Mouse (Mus musculus) midbrain, embryonic 14.5 days (tissue): ENCODE results near the gene Rbks. TPM values are rescaled to one million over a fixed set of nuclear protein-coding genes. Genes with fewer than 3 reads are reported as not detected.

ENCODE experiments used
- ATAC-seq: fragments of 200-750 bp; cut with Nextera tagmentation; 2 replicates; pipeline ENCODE4 v1.8.0; 2017; ENCODE audit warnings: moderate number of reproducible peaks, moderate library complexity; ENCODE audit not compliant: low FRiP score, low TSS enrichment
- DNase-seq: peaks from one replicate; pipeline ENCODE4 v3.0.0-alpha.2; 2015
- H3K27ac ChIP-seq: fragments of 300-500 bp; sonication (generic); replicated peaks from 2 replicates; pipeline ENCODE4 v1.5.1; 2014; ENCODE audit warnings: mild to moderate bottlenecking, low read depth, low read length, moderate library complexity
- H3K27me3 ChIP-seq: fragments of 300-500 bp; sonication (generic); 2 replicates; pipeline ENCODE4 v1.6.1; 2014; ENCODE audit warnings: low read length, control low read depth, mixed read lengths; ENCODE audit not compliant: control insufficient read depth, insufficient read depth
- H3K36me3 ChIP-seq: fragments of 300-500 bp; sonication (generic); 2 replicates; pipeline ENCODE4 v1.6.1; 2014; ENCODE audit warnings: low read length, control low read depth; ENCODE audit not compliant: control insufficient read depth, insufficient read depth
- H3K4me1 ChIP-seq: fragments of 300-500 bp; sonication (generic); 2 replicates; pipeline ENCODE4 v1.6.1; 2014; ENCODE audit warnings: mild to moderate bottlenecking, antibody characterized with exemption, low read length, control low read depth; ENCODE audit not compliant: control insufficient read depth, insufficient read depth
- H3K4me2 ChIP-seq: fragments of 300-500 bp; sonication (generic); 2 replicates; pipeline ENCODE4 v1.6.1; 2014; ENCODE audit warnings: mild to moderate bottlenecking, low read length, moderate library complexity
- H3K4me3 ChIP-seq: fragments of 300-500 bp; sonication (generic); replicated peaks from 2 replicates; pipeline ENCODE4 v1.5.1; 2014; ENCODE audit warnings: low read depth, low read length
- H3K9ac ChIP-seq: fragments of 300-500 bp; sonication (generic); replicated peaks from 2 replicates; pipeline ENCODE4 v1.6.1; 2014; ENCODE audit warnings: mild to moderate bottlenecking, low read length, moderate library complexity
- H3K9me3 ChIP-seq: fragments of 300-500 bp; sonication (generic); 2 replicates; pipeline ENCODE4 v1.6.1; 2016; ENCODE audit warnings: low read length, control low read depth, mixed read lengths; ENCODE audit not compliant: control insufficient read depth
- WGBS: fragments of 180-500 bp; shearing (Covaris S2); extraction: QIAGEN DNeasy Blood & Tissue Kit; methylation state at CpG from one replicate; pipeline ENCODE4 v1.1.7; 2014; 5-methylcytosine and 5-hydroxymethylcytosine counted together
- polyA plus RNA-seq: library from polyadenylated mRNA; unstranded; fragments of >200 nt; fragmentation: Nextera tagmentation; extraction: Ambion mirVana; gene quantifications from 2 replicates; pipeline ENCODE4 v1.2.1, GENCODE M21; 2014

The Rbks gene
- polyA plus RNA-seq, 1 experiment from 2014 or later = 3.0 TPM

GRCm38 (mm10) chr5:31668325-31668968 lies 29.0 kb downstream of the Rbks start:
- Histone ChIP-seq H3K27ac (no peak overlapping the region), H3K4me1 (no peaks in the 10 kb centered on the region), H3K4me2 (no peak overlapping the region), H3K4me3 (no peak overlapping the region), H3K36me3 (no peaks in the 10 kb centered on the region), H3K9ac (no peak overlapping the region), H3K9me3 (no peaks in the 10 kb centered on the region), H3K27me3 (no peaks in the 10 kb centered on the region)
- ATAC-seq (no peak), DNase-seq (no peak)
- 52% methylated on average over 13 of the region's 13 CpGs for WGBS

- Histone ChIP-seq H3K9me3 (no peaks in the 10 kb centered on the region), H3K27me3 (no peaks in the 10 kb centered on the region), H3K4me1 (no peaks in the 10 kb centered on the region), H3K27ac (no peak overlapping the region), H3K4me3 (no peak overlapping the region), H3K4me2 (no peak overlapping the region), H3K9ac (no peak overlapping the region), H3K36me3 (no peaks in the 10 kb centered on the region)
- DNase-seq = no peak
- no peak for ATAC-seq
- WGBS = 48% methylated on average over 1 of the region's 1 CpGs
Measured at GRCm38 (mm10) chr5:31666176-31666575, 31.3 kb downstream of the Rbks start.

- H3K9ac ChIP-seq = no peak overlapping the region
- H3K9me3 ChIP-seq = no peaks in the 10 kb centered on the region
- WGBS = 96% methylated on average over 1 of the region's 1 CpGs
- H3K4me1 ChIP-seq = no peaks in the 10 kb centered on the region
- no peaks in the 10 kb centered on the region for H3K27me3 ChIP-seq
- H3K27ac ChIP-seq = no peak overlapping the region
- DNase-seq = no peak
- ATAC-seq = no peak
- H3K36me3 ChIP-seq = no peaks in the 10 kb centered on the region
- no peak overlapping the region for H3K4me2 ChIP-seq
- H3K4me3 ChIP-seq = no peak overlapping the region
Measured at GRCm38 (mm10) chr5:31655688-31656190, 41.7 kb downstream of the Rbks start.

GRCm38 (mm10) chr5:31650518-31651288 lies 46.7 kb downstream of the Rbks start:
- no peak overlapping the region for H3K4me3 ChIP-seq
- no peaks in the 10 kb centered on the region for H3K36me3 ChIP-seq
- no peak for ATAC-seq
- 98% methylated on average over 2 of the region's 2 CpGs for WGBS
- no peaks in the 10 kb centered on the region for H3K4me1 ChIP-seq
- H3K9me3 ChIP-seq = no peaks in the 10 kb centered on the region
- H3K4me2 ChIP-seq = no peak overlapping the region
- H3K27ac ChIP-seq = no peak overlapping the region
- no peak for DNase-seq
- no peak overlapping the region for H3K9ac ChIP-seq
- no peaks in the 10 kb centered on the region for H3K27me3 ChIP-seq

GRCm38 (mm10) chr5:31647327-31647726 lies 50.1 kb downstream of the Rbks start:
- Histone ChIP-seq H3K36me3 (0 out of 2 replicates have a peak, but pooled peaks cover 3% of the 10 kb centered on the region), H3K9me3 (no peaks in the 10 kb centered on the region), H3K27ac (no peak overlapping the region), H3K4me3 (no peak overlapping the region), H3K4me1 (no peaks in the 10 kb centered on the region), H3K9ac (no peak overlapping the region), H3K27me3 (no peaks in the 10 kb centered on the region), H3K4me2 (no peak overlapping the region)
- DNase-seq = no peak
- 96% methylated on average over 2 of the region's 2 CpGs for WGBS
- ATAC-seq = no peak

GRCm38 (mm10) chr5:31646574-31646973 lies 50.9 kb downstream of the Rbks start:
- 93% methylated on average over 6 of the region's 6 CpGs for WGBS
- Histone ChIP-seq H3K4me1 (no peaks in the 10 kb centered on the region), H3K4me2 (no peak overlapping the region), H3K9me3 (no peaks in the 10 kb centered on the region), H3K36me3 (0 out of 2 replicates have a peak, but pooled peaks cover 3% of the 10 kb centered on the region), H3K4me3 (no peak overlapping the region), H3K9ac (no peak overlapping the region), H3K27ac (no peak overlapping the region), H3K27me3 (no peaks in the 10 kb centered on the region)
- DNase-seq = no peak
- no peak for ATAC-seq

GRCm38 (mm10) chr5:31645798-31646197 lies 51.6 kb downstream of the Rbks start:
- H3K27me3 ChIP-seq = no peaks in the 10 kb centered on the region
- no peak overlapping the region for H3K4me3 ChIP-seq
- no peak overlapping the region for H3K27ac ChIP-seq
- 0 out of 2 replicates have a peak, but pooled peaks cover 3% of the 10 kb centered on the region for H3K36me3 ChIP-seq
- DNase-seq (no peak), ATAC-seq (no peak)
- H3K4me2 ChIP-seq = no peak overlapping the region
- no peak overlapping the region for H3K9ac ChIP-seq
- 92% methylated on average over 6 of the region's 6 CpGs for WGBS
- H3K9me3 ChIP-seq = no peaks in the 10 kb centered on the region
- H3K4me1 ChIP-seq = no peaks in the 10 kb centered on the region

GRCm38 (mm10) chr5:31644847-31645246 lies 52.6 kb downstream of the Rbks start:
- Histone ChIP-seq H3K27me3 (no peaks in the 10 kb centered on the region), H3K4me2 (no peak overlapping the region), H3K4me3 (no peak overlapping the region), H3K9ac (no peak overlapping the region), H3K9me3 (no peaks in the 10 kb centered on the region), H3K27ac (no peak overlapping the region), H3K4me1 (no peaks in the 10 kb centered on the region), H3K36me3 (0 out of 2 replicates have a peak, but pooled peaks cover 3% of the 10 kb centered on the region)
- no peak for DNase-seq
- ATAC-seq = no peak
- WGBS = 91% methylated on average over 6 of the region's 6 CpGs
